Mouse (Mus musculus) cortical plate, adult 2 months (tissue): ENCODE measurements around the gene Gpr1. TPM values are rescaled to one million over a fixed set of nuclear protein-coding genes. Genes with fewer than 3 reads are reported as not detected.
"Not testable (repeated sequence)": the region's sequence is repeated elsewhere in the genome, so short reads cannot be mapped to it uniquely, and the experiment has no call there.

Experiments used
- H3K27ac ChIP-seq: fragments of 200-500 bp; 2 replicates; pipeline ENCODE4 v1.5.1; 2012; ENCODE audit warnings: low read length, control low read depth, inconsistent platforms; ENCODE audit not compliant: insufficient read depth
- H3K4me1 ChIP-seq: fragments of 200-500 bp; 2 replicates; pipeline ENCODE4 v1.6.1; 2011; ENCODE audit warnings: low read length; ENCODE audit not compliant: control insufficient read depth, insufficient read depth
- H3K4me3 ChIP-seq: fragments of 200-500 bp; 2 replicates; pipeline ENCODE4 v1.5.1; 2011; ENCODE audit warnings: mild to moderate bottlenecking, low read length, control low read depth; ENCODE audit not compliant: insufficient read depth
- CTCF ChIP-seq: fragments of 200-500 bp; IDR thresholded peaks from 2 replicates; pipeline ENCODE4 v1.5.1; 2011; ENCODE audit warnings: mild to moderate bottlenecking, control low read depth, low read length; ENCODE audit not compliant: insufficient read depth; ENCODE audit errors: extremely low read depth
- POLR2A ChIP-seq: fragments of 200-500 bp; IDR thresholded peaks from 2 replicates; pipeline ENCODE4 v1.6.1; 2011; ENCODE audit warnings: mild to moderate bottlenecking, low read length, control low read depth; ENCODE audit not compliant: insufficient read depth; ENCODE audit errors: extremely low read depth
- polyA plus RNA-seq: library from polyadenylated mRNA; depleted of rRNA; stranded (reverse); fragments of >200 nt; gene quantifications from 2 replicates; pipeline ENCODE4 v1.2.3, GENCODE M21; 2012

Gpr1 gene
- polyA plus RNA-seq, 1 experiment: 1.5 TPM

DNA sequence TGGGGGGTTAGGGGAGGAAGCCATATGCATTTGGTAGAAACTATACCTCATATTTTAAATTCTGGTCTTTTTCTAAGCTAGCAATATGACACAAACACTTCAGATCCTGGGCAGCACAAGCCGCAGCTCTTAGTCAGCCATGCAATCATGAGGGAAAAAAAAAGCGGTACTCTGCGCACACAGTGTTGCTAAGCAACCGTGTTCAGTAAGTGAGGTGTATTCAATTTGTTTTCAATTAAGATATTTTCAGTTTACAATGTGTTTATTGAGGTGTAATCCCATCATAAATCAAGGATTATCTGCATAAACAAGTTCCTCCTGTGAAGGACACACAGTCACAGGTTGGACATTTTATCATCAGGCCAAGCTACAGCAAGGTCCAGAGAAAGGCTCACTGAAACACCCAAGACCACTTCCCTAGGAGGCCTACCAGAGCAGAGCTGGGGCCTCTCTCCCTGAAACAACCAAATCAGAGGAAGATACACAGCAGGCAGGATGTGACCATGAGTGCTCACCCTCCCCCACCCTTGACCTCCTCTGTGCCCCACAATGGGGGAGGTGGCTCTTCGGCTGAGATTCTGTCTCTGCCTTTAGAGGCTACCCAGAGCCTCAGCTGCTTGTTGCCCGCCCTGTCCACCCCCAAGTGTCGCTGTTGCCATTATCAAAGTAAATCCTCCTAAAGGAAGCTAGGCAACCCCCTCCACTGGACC lies 10.2 kb downstream of the Gpr1 start:
- Histone ChIP-seq H3K4me3 (no peak overlapping the region), H3K27ac (no peak overlapping the region), H3K4me1 (peaks cover 2% of the 10 kb centered on the region; the same call in 1 of the 2 replicates)
- TF ChIP-seq POLR2A: no peak
- TF ChIP-seq CTCF: 0 out of 2 replicates have a peak, but pooled peaks have one; percentile 5

DNA sequence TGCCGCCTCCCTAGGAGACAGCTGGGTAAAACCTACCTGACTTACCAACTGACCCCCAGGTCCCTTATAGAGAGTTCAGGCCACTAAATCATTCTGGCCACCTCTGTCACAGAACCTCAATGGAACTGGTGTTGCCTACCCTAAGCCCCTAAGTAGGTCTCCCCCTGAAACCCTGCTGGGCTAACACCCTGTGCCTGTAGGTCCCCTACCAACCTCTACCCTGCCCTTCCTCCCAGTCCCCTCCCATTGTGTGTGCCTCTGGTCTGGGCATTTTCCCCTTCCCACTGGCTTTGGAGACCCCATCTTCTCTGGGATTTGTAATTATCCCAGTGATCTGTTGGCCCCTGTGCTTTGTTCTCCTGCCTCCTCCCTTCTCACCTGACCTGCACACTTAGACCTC lies 10.9 kb downstream of the Gpr1 start:
- no peak overlapping the region for H3K4me3 ChIP-seq
- H3K4me1 ChIP-seq: peaks cover 2% of the 10 kb centered on the region; the same call in 1 of the 2 replicates
- no peak for TF ChIP-seq CTCF
- no peak for TF ChIP-seq POLR2A
- no peak overlapping the region for H3K27ac ChIP-seq

DNA sequence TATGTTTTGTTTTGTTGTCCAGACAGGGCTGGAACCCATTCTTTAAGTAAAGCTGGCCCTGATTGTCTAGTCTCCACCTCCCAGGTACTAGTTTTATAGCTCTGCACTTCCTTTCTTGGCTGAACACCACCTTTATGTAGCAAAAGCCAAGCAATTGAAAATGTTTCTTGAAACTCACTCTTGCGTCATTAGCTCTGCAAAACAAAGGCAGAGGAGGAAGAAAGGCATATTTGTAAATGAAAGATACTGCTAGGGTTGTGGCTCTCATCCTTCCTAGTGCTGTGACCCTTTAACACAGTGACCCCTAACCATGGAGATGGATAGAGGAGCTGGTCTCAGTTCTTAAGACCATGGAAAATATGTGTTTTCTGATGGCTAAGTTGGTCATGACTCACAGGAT lies 12.7 kb downstream of the Gpr1 start:
- H3K27ac ChIP-seq: no peak overlapping the region
- H3K4me3 ChIP-seq: no peak overlapping the region
- no peak for TF ChIP-seq POLR2A
- TF ChIP-seq CTCF: no peak
- H3K4me1 ChIP-seq: peaks cover 2% of the 10 kb centered on the region; the same call in 1 of the 2 replicates

DNA sequence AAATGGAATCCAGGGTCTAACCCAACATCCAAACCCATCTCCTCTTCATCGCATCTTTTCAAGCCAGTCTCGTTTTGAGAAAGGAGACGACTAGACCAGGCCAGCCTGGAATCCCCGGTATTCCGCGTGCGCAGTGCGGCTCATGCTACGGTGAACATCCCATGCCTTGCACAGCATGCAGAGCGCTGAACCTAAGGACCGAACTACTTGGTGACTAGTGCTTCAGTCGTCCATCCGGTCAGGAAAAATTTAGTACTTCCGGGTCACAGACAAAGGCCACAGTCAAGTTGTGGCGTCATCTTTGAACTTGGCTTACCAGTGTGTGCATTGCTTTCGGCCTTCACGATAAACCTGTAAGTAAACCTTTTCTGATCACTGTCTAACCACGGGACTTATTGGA lies 14.0 kb downstream of the Gpr1 start:
- Histone ChIP-seq H3K4me3 (no peak overlapping the region), H3K27ac (no peak overlapping the region), H3K4me1 (peaks cover 2% of the 10 kb centered on the region; the same call in 1 of the 2 replicates)
- TF ChIP-seq POLR2A (no peak), CTCF (no peak)

DNA sequence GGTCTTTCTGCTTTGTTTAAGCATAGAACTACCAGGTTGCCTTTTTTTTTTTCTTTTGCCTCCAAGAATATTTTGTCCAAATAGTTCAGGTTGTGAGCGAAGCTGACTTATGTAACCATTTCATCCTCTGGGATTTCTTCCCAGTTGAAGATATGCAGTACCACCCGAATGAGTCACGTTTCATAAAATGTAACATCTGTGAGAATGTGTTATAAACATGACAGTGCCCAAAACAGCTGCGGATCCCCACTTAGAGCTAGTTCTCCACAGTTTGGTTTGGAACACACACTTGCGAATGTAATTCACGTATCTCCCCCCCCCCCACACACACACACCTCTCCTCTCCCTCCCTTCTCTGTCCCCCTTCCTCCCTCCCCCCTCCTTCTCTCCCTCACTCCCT lies 15.0 kb downstream of the Gpr1 start:
- TF ChIP-seq POLR2A: no peak
- Histone ChIP-seq H3K4me1 (peaks cover 2% of the 10 kb centered on the region; the same call in 1 of the 2 replicates), H3K27ac (no peak overlapping the region), H3K4me3 (no peak overlapping the region)

DNA sequence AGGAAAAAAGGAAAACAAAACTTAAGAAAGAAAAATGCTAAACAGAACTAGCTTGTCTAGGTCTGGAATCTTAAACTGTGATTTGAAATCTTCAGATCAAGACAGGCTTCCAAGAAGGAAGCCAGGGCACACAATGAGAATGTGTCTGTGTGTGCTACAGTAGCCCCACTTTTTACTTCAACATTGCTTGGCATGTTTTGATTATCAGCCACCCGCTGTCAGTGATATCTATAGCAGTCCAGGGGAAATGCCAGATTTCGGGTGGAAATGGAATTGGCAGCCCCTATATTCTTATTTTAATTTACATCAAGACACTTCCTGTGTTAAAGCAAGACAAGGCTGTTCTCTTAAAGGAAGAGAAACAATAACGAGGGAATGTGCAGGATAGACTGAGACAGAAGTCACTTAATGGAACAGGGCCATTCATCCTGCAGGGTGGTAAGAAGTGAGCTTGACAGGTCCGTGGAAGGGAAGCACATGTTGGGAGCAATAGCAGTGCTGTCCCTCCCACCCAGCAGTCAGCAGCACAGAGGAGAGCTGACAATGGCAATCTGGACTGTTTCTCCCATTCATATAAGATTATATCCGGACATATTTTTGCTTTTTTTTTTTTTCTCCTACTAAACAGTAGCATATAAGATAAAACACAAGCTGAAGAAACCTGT lies 18.4 kb downstream of the Gpr1 start:
- Histone ChIP-seq H3K27ac (no peak overlapping the region), H3K4me1 (no peaks in the 10 kb centered on the region), H3K4me3 (no peak overlapping the region)
- TF ChIP-seq POLR2A: no peak
- no peak for TF ChIP-seq CTCF

DNA sequence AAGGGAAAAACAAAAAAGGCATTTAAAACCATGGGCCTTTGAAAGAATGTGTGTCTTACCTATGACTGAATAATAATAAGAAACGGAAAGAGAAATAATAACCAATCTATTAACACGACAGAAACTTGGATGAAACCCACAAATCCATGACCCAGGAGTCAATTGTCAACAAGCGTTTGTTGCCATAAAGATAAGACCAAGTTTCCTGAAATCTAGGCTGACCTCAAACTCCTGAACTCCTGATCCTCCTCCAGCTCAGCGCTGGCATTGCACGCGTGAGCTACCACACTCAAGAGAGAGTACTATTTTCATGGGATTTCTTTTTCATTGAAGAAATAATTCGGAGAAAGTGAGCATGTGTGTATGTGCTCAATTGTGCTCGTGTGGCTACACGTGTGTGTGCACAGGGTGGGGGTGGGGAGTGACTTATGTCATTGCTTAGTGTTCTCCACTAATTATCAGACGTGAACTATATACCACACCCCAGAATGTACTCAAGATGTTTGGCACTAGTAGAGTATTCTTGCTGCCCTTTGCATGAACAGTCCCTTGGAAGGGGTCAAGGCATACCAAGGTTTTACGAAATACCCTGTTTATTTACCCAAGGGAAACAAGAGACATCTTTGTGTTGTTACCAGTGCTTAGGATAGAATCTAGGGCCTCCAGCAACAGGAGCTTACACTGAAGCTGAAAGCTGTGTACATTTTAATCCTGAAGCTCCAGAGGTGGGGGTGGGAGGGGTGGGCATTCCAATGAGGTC lies 21.9 kb downstream of the Gpr1 start:
- Histone ChIP-seq H3K4me1 (no peaks in the 10 kb centered on the region), H3K4me3 (no peak overlapping the region), H3K27ac (no peak overlapping the region)
- TF ChIP-seq CTCF (no peak), POLR2A (no peak)

DNA sequence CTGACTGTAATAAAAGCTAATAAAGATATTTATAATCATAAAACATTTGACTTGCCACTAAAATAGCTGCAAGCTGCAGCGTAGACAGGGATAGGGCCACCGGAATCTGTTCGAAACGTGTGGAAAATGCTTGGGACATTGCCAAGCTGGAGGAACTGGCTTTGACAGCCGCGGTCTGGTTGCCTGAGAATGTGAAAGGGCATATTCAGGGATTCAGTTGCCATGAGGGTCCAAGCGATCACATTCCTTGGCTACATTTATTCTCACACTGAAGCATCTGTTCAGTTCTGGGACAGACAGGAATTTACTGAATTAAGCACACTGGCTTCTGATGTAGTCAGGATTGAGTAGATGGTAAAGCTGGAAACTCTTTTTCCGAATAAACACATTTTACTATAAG lies 23.5 kb downstream of the Gpr1 start:
- H3K4me1 ChIP-seq: no peaks in the 10 kb centered on the region
- no peak for TF ChIP-seq POLR2A
- no peak for TF ChIP-seq CTCF
- no peak overlapping the region for H3K4me3 ChIP-seq
- no peak overlapping the region for H3K27ac ChIP-seq

DNA sequence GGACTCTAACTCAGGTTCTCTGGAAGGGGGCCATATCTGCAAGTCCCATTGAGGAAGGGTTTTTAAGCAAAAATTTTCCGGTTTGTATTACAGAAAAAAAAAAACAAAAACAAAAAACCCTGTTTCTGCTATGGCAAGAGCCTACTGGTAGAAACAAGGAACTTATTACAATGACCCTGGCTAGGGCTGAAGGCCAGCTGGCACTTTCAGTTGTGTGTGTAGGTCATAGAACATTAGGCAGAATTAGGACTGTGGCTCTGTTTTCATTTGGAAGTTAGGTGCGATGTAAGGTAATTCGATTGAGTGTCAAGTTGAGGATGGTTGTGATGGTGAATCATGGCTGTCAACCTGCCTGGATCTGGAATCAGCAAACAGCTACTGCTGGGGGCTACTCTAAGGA lies 25.8 kb downstream of the Gpr1 start:
- Histone ChIP-seq H3K4me1 (no peaks in the 10 kb centered on the region), H3K4me3 (no peak overlapping the region), H3K27ac (no peak overlapping the region)
- no peak for TF ChIP-seq CTCF
- TF ChIP-seq POLR2A: no peak

DNA sequence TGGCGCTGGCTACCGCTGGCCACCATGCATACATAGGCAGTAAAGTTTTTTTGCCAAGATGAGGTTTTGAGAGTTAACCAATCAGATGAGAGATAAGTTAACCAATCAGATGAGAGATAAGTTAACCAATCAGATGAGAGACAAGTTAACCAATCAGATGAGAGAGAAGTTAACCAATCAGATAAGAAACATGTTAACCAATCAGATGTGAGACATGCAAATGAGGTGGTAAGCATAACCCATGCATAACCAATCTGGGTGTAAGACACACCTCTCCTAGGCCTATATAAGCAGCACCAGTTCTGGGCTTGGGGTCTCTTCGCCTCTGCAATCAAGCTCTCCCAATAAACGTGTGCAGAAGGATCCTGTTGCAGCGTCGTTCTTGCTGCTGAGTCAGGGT lies 28.9 kb downstream of the Gpr1 start:
- not testable (repeated sequence) for H3K4me3 ChIP-seq, H3K27ac ChIP-seq, H3K4me1 ChIP-seq
